Mouse (Mus musculus) ES-CJ7 (cell line): ENCODE results near the gene Gm49342.
A peak's percentile ranks its signal among the peaks of the same experiment; 100 is the strongest.
"Not testable (repeated sequence)": the region's sequence is repeated elsewhere in the genome, so short reads cannot be mapped to it uniquely, and the experiment has no call there.

ENCODE experiments used
- DNase-seq: peaks from one replicate; pipeline ENCODE4 v3.0.0; 2011; ENCODE audit warnings: low read depth, low spot score

The Gm49342 gene

GRCm38 (mm10) chr14:50943932-50944667, at the start of gene Gm49342:
TSS of gene Gm49342 (plus strand) at chr14:50944517.
- DNase-seq: peak; percentile 98

- DNase-seq: no peak
Measured at GRCm38 (mm10) chr14:50895407-50895806, 48.9 kb upstream of the Gm49342 start.

- no peak for DNase-seq
Measured at GRCm38 (mm10) chr14:50895985-50896746, 48.2 kb upstream of the Gm49342 start.

- no peak for DNase-seq
Measured at GRCm38 (mm10) chr14:50896747-50897373, 47.5 kb upstream of the Gm49342 start.

GRCm38 (mm10) chr14:50897374-50897765, 46.9 kb upstream of the Gm49342 start, which contains the start of gene Klhl33:
TSS of gene Klhl33 (minus strand) at chr14:50897507.
- no peak for DNase-seq

GRCm38 (mm10) chr14:50897992-50898391, 46.3 kb upstream of the Gm49342 start:
- not testable (repeated sequence) for DNase-seq

- DNase-seq: no peak
Measured at GRCm38 (mm10) chr14:50903973-50904827, 40.1 kb upstream of the Gm49342 start.

- no peak for DNase-seq
Measured at GRCm38 (mm10) chr14:50904828-50905129, 39.5 kb upstream of the Gm49342 start.

- not testable (repeated sequence) for DNase-seq
Measured at GRCm38 (mm10) chr14:50905327-50905726, 39.0 kb upstream of the Gm49342 start.

GRCm38 (mm10) chr14:50908126-50908525, 36.2 kb upstream of the Gm49342 start:
- DNase-seq: no peak

- DNase-seq: peak; percentile 70
Measured at GRCm38 (mm10) chr14:50911356-50911755, 33.0 kb upstream of the Gm49342 start.

- not testable (repeated sequence) for DNase-seq
Measured at GRCm38 (mm10) chr14:50923437-50923836, 20.9 kb upstream of the Gm49342 start.

GRCm38 (mm10) chr14:50924281-50925064, 19.8 kb upstream of the Gm49342 start, which contains the start of the genes Osgep and Apex1:
TSS of gene Osgep (minus strand) at chr14:50924893.
TSS of gene Apex1 (plus strand) at chr14:50924968.
- peak; percentile 99 for DNase-seq

GRCm38 (mm10) chr14:50925111-50925920, 19.0 kb upstream of the Gm49342 start:
- no peak for DNase-seq

GRCm38 (mm10) chr14:50927366-50927765, 17.0 kb upstream of the Gm49342 start:
- DNase-seq: no peak

- no peak for DNase-seq
Measured at GRCm38 (mm10) chr14:50929951-50930350, 14.4 kb upstream of the Gm49342 start.

- DNase-seq: peak; percentile 59
Measured at GRCm38 (mm10) chr14:50930377-50930753, 14.0 kb upstream of the Gm49342 start.

GRCm38 (mm10) chr14:50930754-50931492, 13.4 kb upstream of the Gm49342 start, which contains the start of the genes Pip4p1 and Pnp:
TSS of gene Pip4p1 (minus strand) at chr14:50930856.
TSS of gene Pnp (plus strand) at chr14:50931082.
- peak; percentile 100 for DNase-seq

- peak; percentile 56 for DNase-seq
Measured at GRCm38 (mm10) chr14:50931493-50932020, 12.8 kb upstream of the Gm49342 start.
